Mouse (Mus musculus) midbrain, embryonic 15.5 days (tissue): ENCODE measurements around the gene Arvcf. TPM values are rescaled to one million over a fixed set of nuclear protein-coding genes. Genes with fewer than 3 reads are reported as not detected.

Experiments used
- ATAC-seq: fragments of 200-750 bp; cut with Nextera tagmentation; replicated peaks from 2 replicates; pipeline ENCODE4 v1.8.0; 2017; ENCODE audit warnings: moderate TSS enrichment
- H3K27ac ChIP-seq: fragments of 300-500 bp; sonication (generic); 2 replicates; pipeline ENCODE4 v1.5.1; 2015; ENCODE audit warnings: mild to moderate bottlenecking, inconsistent platforms
- H3K27me3 ChIP-seq: fragments of 300-500 bp; sonication (generic); replicated peaks from 2 replicates; pipeline ENCODE4 v1.6.1; 2015; ENCODE audit warnings: inconsistent platforms
- H3K36me3 ChIP-seq: fragments of 300-500 bp; sonication (generic); replicated peaks from 2 replicates; pipeline ENCODE4 v1.6.1; 2015; ENCODE audit warnings: inconsistent platforms
- H3K4me1 ChIP-seq: fragments of 300-500 bp; sonication (generic); 2 replicates; pipeline ENCODE4 v1.6.1; 2015; ENCODE audit warnings: inconsistent platforms
- H3K4me2 ChIP-seq: fragments of 300-500 bp; sonication (generic); 2 replicates; pipeline ENCODE4 v1.6.1; 2015; ENCODE audit warnings: inconsistent platforms, mild to moderate bottlenecking, moderate library complexity
- H3K4me3 ChIP-seq: fragments of 300-500 bp; sonication (generic); 2 replicates; pipeline ENCODE4 v1.5.1; 2015; ENCODE audit warnings: mild to moderate bottlenecking, inconsistent platforms
- H3K9ac ChIP-seq: fragments of 300-500 bp; sonication (generic); 2 replicates; pipeline ENCODE4 v1.6.1; 2015; ENCODE audit warnings: mild to moderate bottlenecking, inconsistent platforms
- H3K9me3 ChIP-seq: fragments of 300-500 bp; sonication (generic); 2 replicates; pipeline ENCODE4 v1.6.1; 2016; ENCODE audit warnings: inconsistent platforms
- WGBS: fragments of 180-500 bp; shearing (Covaris S2); methylation state at CpG from one replicate; pipeline ENCODE4 v1.1.7; 2015; ENCODE audit warnings: mixed read lengths; 5-methylcytosine and 5-hydroxymethylcytosine counted together
- polyA plus RNA-seq: library from polyadenylated mRNA; unstranded; fragments of >200 nt; fragmentation: Nextera tagmentation; extraction: Ambion mirVana; gene quantifications from 2 replicates; pipeline ENCODE4 v1.2.1, GENCODE M21; 2015

The Arvcf gene
- 94.4 and 99.5 TPM in 2 replicates for polyA plus RNA-seq

DNA sequence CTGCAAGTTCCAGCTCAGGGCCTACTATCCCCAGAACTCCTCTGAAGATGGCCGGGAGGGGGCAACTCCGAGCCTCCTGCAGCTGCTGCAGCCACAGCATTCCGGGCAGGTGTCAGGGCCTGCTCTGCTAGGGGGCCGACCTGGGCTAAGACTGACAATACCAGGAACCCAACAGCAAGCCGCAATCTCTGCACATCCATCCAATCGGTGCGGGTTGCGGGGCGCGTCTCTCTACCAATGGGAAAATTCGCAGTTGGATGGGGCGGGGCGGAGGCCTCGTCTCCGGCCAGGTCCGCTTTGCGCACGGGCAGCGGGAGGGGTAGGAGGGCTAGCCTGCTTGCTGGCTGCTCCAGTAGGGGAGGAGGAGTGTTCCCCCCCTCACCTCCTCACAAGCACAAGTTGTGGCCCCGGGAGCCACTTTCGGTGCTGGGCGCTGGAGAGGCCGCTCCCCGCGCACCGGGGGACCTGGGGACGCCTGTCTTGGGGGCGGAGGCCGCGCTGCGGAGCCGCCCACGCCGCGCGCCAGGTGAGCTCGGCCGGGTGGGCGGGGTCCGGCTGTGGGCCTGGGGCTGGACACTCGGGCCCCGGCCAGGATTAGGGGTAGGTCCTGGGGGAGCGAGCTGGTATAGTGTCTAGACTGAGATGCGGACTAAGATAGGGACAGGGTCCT lies at the start of gene Arvcf, which contains the start of gene Tango2:
Arvcf (plus strand) TSS at position 252 of the 670 bp plus-strand sequence.
Tango2 (minus strand) TSS at position 173 of the 670 bp plus-strand sequence.
- Histone ChIP-seq H3K27ac (peak within 1 kb of the TSS; percentile 63), H3K9me3 (no peaks in the 10 kb centered on the region), H3K27me3 (0 out of 2 replicates have a peak, but pooled peaks cover 3% of the 10 kb centered on the region), H3K4me1 (peaks cover 56% of the 10 kb centered on the region), H3K9ac (peak within 1 kb of the TSS; percentile 66), H3K4me2 (peak within 1 kb of the TSS; percentile 71), H3K36me3 (no peaks in the 10 kb centered on the region), H3K4me3 (peak within 1 kb of the TSS; percentile 64)
- under 1% methylated on average over 44 of the region's 44 CpGs for WGBS
- peak; percentile 91 for ATAC-seq

DNA sequence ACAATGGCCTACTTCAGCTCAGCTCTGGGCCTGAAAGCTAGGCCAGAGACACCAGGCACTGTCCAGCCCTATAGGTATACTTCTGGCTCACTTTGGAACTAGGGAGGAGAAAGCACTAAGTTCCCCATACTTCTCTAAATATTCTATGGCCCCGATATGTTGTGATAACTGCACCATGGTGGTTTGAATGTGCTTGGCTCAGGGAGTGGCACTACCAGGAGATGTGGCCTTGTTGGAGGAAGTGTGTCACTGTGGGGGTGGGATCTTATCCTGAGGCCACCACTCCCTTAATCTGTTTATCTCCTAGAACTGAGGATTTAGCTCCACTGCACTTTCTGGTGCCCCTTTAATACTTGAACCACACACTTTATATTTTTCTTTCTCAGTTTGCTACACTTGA lies 39.8 kb upstream of the Arvcf start:
- Histone ChIP-seq H3K4me2 (no peak overlapping the region), H3K27me3 (no peaks in the 10 kb centered on the region), H3K27ac (no peak overlapping the region), H3K4me1 (no peaks in the 10 kb centered on the region), H3K9ac (no peak overlapping the region), H3K4me3 (no peak overlapping the region), H3K9me3 (no peaks in the 10 kb centered on the region), H3K36me3 (peaks cover 15% of the 10 kb centered on the region; the same call in 1 of the 2 replicates)
- ATAC-seq = no peak
- 85% methylated on average over 1 of the region's 1 CpGs for WGBS

DNA sequence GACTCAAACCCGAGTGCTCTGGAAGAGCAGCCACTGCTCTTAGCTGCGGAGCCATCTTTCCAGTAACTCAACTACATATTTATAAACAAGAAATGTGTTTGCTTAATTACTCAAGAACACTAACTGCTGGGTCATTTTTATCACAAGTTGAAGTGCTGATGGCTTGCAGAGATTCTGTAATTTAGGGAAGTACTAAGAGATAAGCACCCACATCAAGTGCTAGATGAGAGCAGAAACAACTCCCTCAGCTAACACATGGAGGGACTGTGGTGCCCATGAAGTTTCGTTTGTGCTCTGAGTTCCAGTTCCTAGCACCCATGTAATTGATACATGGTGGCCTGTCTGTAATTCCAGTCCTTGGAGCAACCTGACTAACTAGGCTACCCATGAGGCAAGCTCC lies 29.0 kb upstream of the Arvcf start:
- Histone ChIP-seq H3K27ac (no peak overlapping the region), H3K27me3 (no peaks in the 10 kb centered on the region), H3K9me3 (no peaks in the 10 kb centered on the region), H3K36me3 (peaks cover 3% of the 10 kb centered on the region; the same call in 1 of the 2 replicates), H3K4me2 (no peak overlapping the region), H3K4me3 (no peak overlapping the region), H3K4me1 (no peaks in the 10 kb centered on the region), H3K9ac (no peak overlapping the region)
- 89% methylated on average over 3 of the region's 3 CpGs for WGBS
- no peak for ATAC-seq

GRCm38 (mm10) chr16:18321443-18321842 lies 26.5 kb upstream of the Arvcf start:
- 70% methylated on average over 2 of the region's 2 CpGs for WGBS
- no peaks in the 10 kb centered on the region for H3K27me3 ChIP-seq
- H3K9me3 ChIP-seq = no peaks in the 10 kb centered on the region
- no peak for ATAC-seq
- no peaks in the 10 kb centered on the region for H3K4me1 ChIP-seq
- no peak overlapping the region for H3K27ac ChIP-seq
- H3K9ac ChIP-seq = no peak overlapping the region
- no peak overlapping the region for H3K4me2 ChIP-seq
- peaks cover 3% of the 10 kb centered on the region; the same call in 1 of the 2 replicates for H3K36me3 ChIP-seq
- no peak overlapping the region for H3K4me3 ChIP-seq

GRCm38 (mm10) chr16:18323460-18323859 lies 24.5 kb upstream of the Arvcf start:
- WGBS = 90% methylated on average over 2 of the region's 2 CpGs
- no peak for ATAC-seq
- no peaks in the 10 kb centered on the region for H3K4me1 ChIP-seq
- no peak overlapping the region for H3K27ac ChIP-seq
- no peak overlapping the region for H3K4me3 ChIP-seq
- H3K36me3 ChIP-seq = peaks cover 3% of the 10 kb centered on the region; the same call in 1 of the 2 replicates
- H3K9me3 ChIP-seq = no peaks in the 10 kb centered on the region
- H3K27me3 ChIP-seq = no peaks in the 10 kb centered on the region
- no peak overlapping the region for H3K9ac ChIP-seq
- no peak overlapping the region for H3K4me2 ChIP-seq

- Histone ChIP-seq H3K27me3 (no peaks in the 10 kb centered on the region), H3K9ac (no peak overlapping the region), H3K36me3 (peaks cover 3% of the 10 kb centered on the region; the same call in 1 of the 2 replicates), H3K4me2 (no peak overlapping the region), H3K27ac (no peak overlapping the region), H3K4me3 (no peak overlapping the region), H3K4me1 (no peaks in the 10 kb centered on the region), H3K9me3 (no peaks in the 10 kb centered on the region)
- 80% methylated on average over 6 of the region's 6 CpGs for WGBS
- no peak for ATAC-seq
These were observed 24.0 kb upstream of the Arvcf start for GRCm38 (mm10) chr16:18324031-18324430.

DNA sequence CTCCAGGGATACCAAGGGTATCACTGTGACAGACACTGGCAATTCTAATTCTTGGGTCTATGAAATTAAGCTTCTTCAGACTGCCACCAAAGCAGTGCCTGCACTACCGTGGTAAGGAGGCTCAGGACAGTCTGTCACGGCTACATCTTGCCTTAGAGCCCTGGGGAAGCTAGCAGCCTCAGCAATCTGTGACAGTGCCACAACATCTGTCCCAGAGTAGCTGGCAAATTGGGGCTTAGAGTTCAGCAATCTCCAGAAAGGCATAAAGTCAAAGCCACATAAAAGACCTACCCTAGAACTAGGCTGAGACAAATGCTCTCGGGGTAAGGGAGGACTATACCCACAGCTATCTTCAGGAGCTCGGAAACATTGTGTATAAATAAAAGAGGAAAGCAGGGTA lies 22.2 kb upstream of the Arvcf start:
- H3K4me3 ChIP-seq = no peak overlapping the region
- H3K9ac ChIP-seq = no peak overlapping the region
- H3K27me3 ChIP-seq = no peaks in the 10 kb centered on the region
- H3K27ac ChIP-seq = no peak overlapping the region
- no peaks in the 10 kb centered on the region for H3K4me1 ChIP-seq
- H3K9me3 ChIP-seq = no peaks in the 10 kb centered on the region
- WGBS = 80% methylated on average over 4 of the region's 4 CpGs
- H3K4me2 ChIP-seq = no peak overlapping the region
- no peak for ATAC-seq
- peaks cover 3% of the 10 kb centered on the region; the same call in 1 of the 2 replicates for H3K36me3 ChIP-seq

DNA sequence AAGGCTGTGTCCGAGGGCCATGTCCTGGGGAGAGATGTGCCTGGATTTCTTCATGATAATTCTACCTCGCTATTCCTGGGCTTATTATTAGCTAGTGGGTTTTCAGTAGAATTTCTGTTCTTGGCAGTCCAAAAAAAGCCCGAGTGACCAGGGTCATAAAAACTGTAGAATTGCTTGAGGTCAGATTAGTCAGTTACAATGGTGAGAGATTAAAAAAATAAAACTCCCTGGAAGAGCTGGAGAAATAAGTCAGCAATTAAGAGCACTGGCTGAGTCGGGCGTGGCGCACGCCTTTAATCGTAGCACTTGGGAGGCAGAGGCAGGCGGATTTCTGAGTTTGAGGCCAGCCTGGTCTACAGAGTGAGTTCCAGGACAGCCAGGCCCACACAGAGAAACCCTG lies 20.0 kb upstream of the Arvcf start:
- H3K27me3 ChIP-seq = no peaks in the 10 kb centered on the region
- H3K27ac ChIP-seq = no peak overlapping the region
- no peak for ATAC-seq
- H3K9me3 ChIP-seq = no peaks in the 10 kb centered on the region
- H3K4me2 ChIP-seq = no peak overlapping the region
- H3K4me1 ChIP-seq = no peaks in the 10 kb centered on the region
- 92% methylated on average over 9 of the region's 9 CpGs for WGBS
- H3K4me3 ChIP-seq = no peak overlapping the region
- no peak overlapping the region for H3K9ac ChIP-seq
- H3K36me3 ChIP-seq = no peaks in the 10 kb centered on the region; the same call in 1 of the 2 replicates

DNA sequence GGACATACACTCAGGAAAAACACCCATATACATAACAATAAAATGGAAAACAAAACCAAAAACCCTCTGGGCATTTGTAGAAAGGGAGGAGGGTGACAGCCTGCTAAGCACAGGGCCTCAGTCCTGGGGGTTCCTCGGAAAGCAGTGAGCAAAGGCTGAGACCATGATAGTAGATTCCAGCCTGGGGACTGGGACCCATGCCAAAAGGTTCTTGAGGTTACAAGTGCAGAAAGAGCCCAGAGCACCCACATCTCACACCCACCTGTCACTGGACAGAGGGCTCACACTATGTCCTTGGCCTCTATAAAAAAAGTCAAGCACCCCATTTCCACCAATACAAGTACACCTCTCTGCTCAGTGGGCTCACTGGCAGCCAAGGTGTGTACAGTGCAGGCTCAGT lies 19.5 kb upstream of the Arvcf start:
- H3K27ac ChIP-seq = no peak overlapping the region
- no peak overlapping the region for H3K4me2 ChIP-seq
- H3K4me1 ChIP-seq = no peaks in the 10 kb centered on the region
- no peaks in the 10 kb centered on the region for H3K27me3 ChIP-seq
- no peak overlapping the region for H3K9ac ChIP-seq
- 63% methylated on average over 1 of the region's 1 CpGs for WGBS
- no peaks in the 10 kb centered on the region for H3K9me3 ChIP-seq
- no peak overlapping the region for H3K4me3 ChIP-seq
- no peaks in the 10 kb centered on the region; the same call in 1 of the 2 replicates for H3K36me3 ChIP-seq
- no peak for ATAC-seq

DNA sequence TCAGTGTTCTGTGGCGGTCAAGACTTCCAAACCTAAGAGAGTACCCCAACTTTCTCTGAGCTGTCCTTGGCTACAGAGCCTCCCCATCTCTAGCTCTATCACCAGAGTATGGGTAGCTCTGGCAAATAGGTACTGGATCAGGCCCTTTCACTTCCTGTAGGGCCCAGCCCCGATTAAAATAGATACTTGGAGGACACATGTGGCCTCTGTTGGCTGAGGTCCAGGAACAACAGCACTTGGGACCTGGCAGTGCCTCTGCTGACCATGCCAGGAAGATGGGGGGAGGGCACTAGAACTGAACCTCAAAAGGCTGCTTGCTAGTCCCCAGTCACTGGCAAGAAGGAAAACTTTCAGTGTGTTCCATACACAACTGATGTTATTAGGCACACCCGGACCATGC lies 14.0 kb upstream of the Arvcf start:
- no peak overlapping the region for H3K4me2 ChIP-seq
- H3K27me3 ChIP-seq = no peaks in the 10 kb centered on the region
- H3K4me1 ChIP-seq = no peaks in the 10 kb centered on the region
- 86% methylated on average over 3 of the region's 3 CpGs for WGBS
- ATAC-seq = no peak
- H3K36me3 ChIP-seq = peaks cover 2% of the 10 kb centered on the region; the same call in 1 of the 2 replicates
- H3K9me3 ChIP-seq = no peaks in the 10 kb centered on the region
- H3K4me3 ChIP-seq = no peak overlapping the region
- H3K27ac ChIP-seq = no peak overlapping the region
- H3K9ac ChIP-seq = no peak overlapping the region

DNA sequence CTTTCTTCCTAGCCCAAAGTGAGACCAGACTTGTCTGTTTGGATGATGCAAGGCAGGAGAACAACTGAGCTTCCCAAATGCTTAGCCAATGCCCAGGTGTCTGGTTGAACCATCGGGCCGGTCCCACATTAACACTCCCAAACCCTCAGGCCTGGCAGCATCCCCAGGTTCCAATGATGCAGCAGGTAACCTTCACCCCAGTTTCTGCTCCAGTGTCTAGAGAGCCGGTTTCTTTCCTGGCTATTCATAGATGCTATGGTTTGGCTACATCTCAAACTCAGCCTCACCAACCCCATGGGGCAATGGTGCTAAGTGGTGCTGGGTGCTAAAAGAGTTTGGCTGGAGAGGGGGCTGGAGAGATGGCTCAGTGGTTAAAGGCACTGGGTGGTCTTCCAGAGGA lies 12.0 kb upstream of the Arvcf start:
- no peak for ATAC-seq
- H3K4me2 ChIP-seq = no peak overlapping the region
- no peaks in the 10 kb centered on the region for H3K27me3 ChIP-seq
- no peak overlapping the region for H3K9ac ChIP-seq
- H3K4me3 ChIP-seq = no peak overlapping the region
- 96% methylated on average over 3 of the region's 3 CpGs for WGBS
- peaks cover 2% of the 10 kb centered on the region; the same call in 1 of the 2 replicates for H3K36me3 ChIP-seq
- H3K27ac ChIP-seq = no peak overlapping the region
- H3K4me1 ChIP-seq = peaks cover 5% of the 10 kb centered on the region; the same call in 1 of the 2 replicates
- no peaks in the 10 kb centered on the region for H3K9me3 ChIP-seq

- Histone ChIP-seq H3K9me3 (no peaks in the 10 kb centered on the region), H3K27ac (no peak overlapping the region), H3K4me3 (no peak overlapping the region), H3K4me2 (no peak overlapping the region), H3K27me3 (no peaks in the 10 kb centered on the region), H3K36me3 (peaks cover 2% of the 10 kb centered on the region; the same call in 1 of the 2 replicates), H3K4me1 (peaks cover 6% of the 10 kb centered on the region; the same call in 1 of the 2 replicates), H3K9ac (no peak overlapping the region)
- no peak for ATAC-seq
- 90% methylated on average over 4 of the region's 4 CpGs for WGBS
These were observed 10.7 kb upstream of the Arvcf start for GRCm38 (mm10) chr16:18337261-18337660.

DNA sequence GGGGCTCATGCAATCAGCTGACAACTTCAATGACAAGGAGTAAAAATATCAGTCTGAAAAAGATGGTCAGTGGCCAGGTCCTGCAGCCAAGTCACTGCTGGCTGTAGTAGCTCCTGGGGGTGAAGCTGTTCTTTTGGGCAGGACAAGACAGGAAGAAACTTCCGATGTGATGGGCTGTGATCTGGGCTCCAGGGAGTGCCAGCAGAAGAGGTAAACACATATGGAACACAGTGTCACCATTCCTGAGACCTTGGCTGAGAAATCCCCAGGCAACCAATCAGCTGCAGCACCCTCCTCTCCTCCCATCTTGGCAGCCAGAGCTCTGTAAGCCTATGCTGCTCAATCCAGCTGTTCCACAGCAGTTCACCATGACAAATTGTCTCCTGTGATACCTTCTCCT lies 8.1 kb upstream of the Arvcf start:
- ATAC-seq = no peak
- WGBS = 77% methylated on average over 1 of the region's 1 CpGs
- H3K27me3 ChIP-seq = no peaks in the 10 kb centered on the region
- no peak overlapping the region for H3K27ac ChIP-seq
- no peaks in the 10 kb centered on the region for H3K9me3 ChIP-seq
- peaks cover under 1% of the 10 kb centered on the region; the same call in 1 of the 2 replicates for H3K36me3 ChIP-seq
- H3K4me3 ChIP-seq = no peak overlapping the region
- H3K4me1 ChIP-seq = peaks cover 27% of the 10 kb centered on the region
- H3K4me2 ChIP-seq = no peak overlapping the region
- no peak overlapping the region for H3K9ac ChIP-seq
